Mouse (Mus musculus) hindbrain, embryonic 14.5 days (tissue): ENCODE results near the gene Clpx. TPM values are rescaled to one million over a fixed set of nuclear protein-coding genes. Genes with fewer than 3 reads are reported as not detected.
"Not testable (repeated sequence)": the region's sequence is repeated elsewhere in the genome, so short reads cannot be mapped to it uniquely, and the experiment has no call there.

ENCODE experiments used
- ATAC-seq: fragments of 200-750 bp; cut with Nextera tagmentation; 2 replicates; pipeline ENCODE4 v1.8.0; 2017; ENCODE audit warnings: moderate number of reproducible peaks, mild to moderate bottlenecking, moderate TSS enrichment, moderate library complexity; ENCODE audit not compliant: low FRiP score
- DNase-seq: peaks from one replicate; pipeline ENCODE4 v3.0.0-alpha.2; 2015; ENCODE audit warnings: low spot score
- H3K27ac ChIP-seq: fragments of 300-500 bp; sonication (generic); 2 replicates; pipeline ENCODE4 v1.5.1; 2014; ENCODE audit warnings: mild to moderate bottlenecking, moderate library complexity
- H3K27me3 ChIP-seq: fragments of 300-500 bp; sonication (generic); 2 replicates; pipeline ENCODE4 v1.6.1; 2014; ENCODE audit warnings: mild to moderate bottlenecking, low read length, mixed read lengths; ENCODE audit not compliant: control insufficient read depth, insufficient read depth
- H3K36me3 ChIP-seq: fragments of 300-500 bp; sonication (generic); replicated peaks from 2 replicates; pipeline ENCODE4 v1.6.1; 2014; ENCODE audit not compliant: control insufficient read depth, insufficient read depth
- H3K4me1 ChIP-seq: fragments of 300-500 bp; sonication (generic); replicated peaks from 2 replicates; pipeline ENCODE4 v1.6.1; 2014; ENCODE audit warnings: antibody characterized with exemption, low read length, mixed read lengths; ENCODE audit not compliant: control insufficient read depth, insufficient read depth
- H3K4me2 ChIP-seq: fragments of 300-500 bp; sonication (generic); replicated peaks from 2 replicates; pipeline ENCODE4 v1.6.1; 2014; ENCODE audit warnings: mild to moderate bottlenecking, moderate library complexity
- H3K4me3 ChIP-seq: fragments of 300-500 bp; sonication (generic); replicated peaks from 2 replicates; pipeline ENCODE4 v1.5.1; 2014; ENCODE audit warnings: mild to moderate bottlenecking, low read length
- H3K9ac ChIP-seq: fragments of 300-500 bp; sonication (generic); 2 replicates; pipeline ENCODE4 v1.6.1; 2014
- H3K9me3 ChIP-seq: fragments of 300-500 bp; sonication (generic); 2 replicates; pipeline ENCODE4 v1.6.1; 2016; ENCODE audit warnings: low read length; ENCODE audit not compliant: control insufficient read depth
- WGBS: fragments of 180-500 bp; shearing (Covaris S2); extraction: QIAGEN DNeasy Blood & Tissue Kit; methylation state at CpG from one replicate; pipeline ENCODE4 v1.1.7; 2014; 5-methylcytosine and 5-hydroxymethylcytosine counted together
- polyA plus RNA-seq: library from polyadenylated mRNA; unstranded; fragments of >200 nt; fragmentation: Nextera tagmentation; extraction: Ambion mirVana; gene quantifications from 2 replicates; pipeline ENCODE4 v1.2.1, GENCODE M21; 2014

Gene Clpx
- polyA plus RNA-seq, 1 experiment from 2014 or later: 43.7 TPM

- Histone ChIP-seq H3K27ac (no peak overlapping the region), H3K4me2 (no peak overlapping the region), H3K9ac (no peak overlapping the region), H3K4me3 (no peak overlapping the region), H3K27me3 (no peaks in the 10 kb centered on the region), H3K36me3 (no peaks in the 10 kb centered on the region), H3K9me3 (no peaks in the 10 kb centered on the region), H3K4me1 (no peaks in the 10 kb centered on the region)
- DNase-seq (no peak), ATAC-seq (no peak)
- WGBS: 94% methylated on average over 3 of the region's 3 CpGs
Observed at GRCm38 (mm10) chr9:65262641-65263120, 31.4 kb upstream of the Clpx start.

- H3K27me3 ChIP-seq: no peaks in the 10 kb centered on the region
- no peaks in the 10 kb centered on the region for H3K9me3 ChIP-seq
- no peak within 1 kb of the TSS for H3K9ac ChIP-seq
- H3K36me3 ChIP-seq: no peaks in the 10 kb centered on the region
- DNase-seq (no peak), ATAC-seq (no peak)
- WGBS: 54% methylated on average over 5 of the region's 5 CpGs
- no peak within 1 kb of the TSS for H3K4me3 ChIP-seq
- peaks cover 11% of the 10 kb centered on the region; the same call in 1 of the 2 replicates for H3K4me1 ChIP-seq
- no peak within 1 kb of the TSS for H3K27ac ChIP-seq
- no peak within 1 kb of the TSS for H3K4me2 ChIP-seq
Observed at GRCm38 (mm10) chr9:65264959-65265358, 29.1 kb upstream of the Clpx start, which contains the start of gene Cilp. TSS of gene Cilp (plus strand) at chr9:65265180.

GRCm38 (mm10) chr9:65267742-65268515 is 26.1 kb upstream of the Clpx start:
- Histone ChIP-seq H3K9ac (peak overlapping the region; percentile 25; the same call in 1 of the 2 replicates), H3K9me3 (no peaks in the 10 kb centered on the region), H3K4me3 (no peak overlapping the region), H3K27me3 (no peaks in the 10 kb centered on the region), H3K36me3 (no peaks in the 10 kb centered on the region), H3K4me2 (no peak overlapping the region), H3K4me1 (peaks cover 11% of the 10 kb centered on the region; the same call in 1 of the 2 replicates), H3K27ac (peak overlapping the region; percentile 84)
- WGBS: 21% methylated on average over 7 of the region's 7 CpGs
- DNase-seq: peak; percentile 84
- ATAC-seq: peak; percentile 87

- Histone ChIP-seq H3K4me2 (no peak overlapping the region), H3K36me3 (no peaks in the 10 kb centered on the region), H3K4me3 (no peak overlapping the region), H3K9me3 (no peaks in the 10 kb centered on the region), H3K27me3 (no peaks in the 10 kb centered on the region), H3K9ac (no peak overlapping the region), H3K27ac (no peak overlapping the region), H3K4me1 (peaks cover 6% of the 10 kb centered on the region; the same call in 1 of the 2 replicates)
- DNase-seq (no peak), ATAC-seq (no peak)
- WGBS: 91% methylated on average over 13 of the region's 13 CpGs
Observed at GRCm38 (mm10) chr9:65273048-65273809, 20.8 kb upstream of the Clpx start.

- Histone ChIP-seq H3K27ac (no peak overlapping the region), H3K4me2 (no peak overlapping the region), H3K4me1 (no peaks in the 10 kb centered on the region), H3K9me3 (no peaks in the 10 kb centered on the region), H3K9ac (no peak overlapping the region), H3K27me3 (no peaks in the 10 kb centered on the region), H3K36me3 (no peaks in the 10 kb centered on the region), H3K4me3 (no peak overlapping the region)
- ATAC-seq (no peak), DNase-seq (no peak)
- 88% methylated on average over 4 of the region's 4 CpGs for WGBS
Observed at GRCm38 (mm10) chr9:65273873-65274272, 20.2 kb upstream of the Clpx start.

- not testable (repeated sequence) for H3K36me3 ChIP-seq, H3K27me3 ChIP-seq, DNase-seq, ATAC-seq, H3K9ac ChIP-seq, H3K4me1 ChIP-seq, H3K27ac ChIP-seq, H3K4me2 ChIP-seq, H3K9me3 ChIP-seq, H3K4me3 ChIP-seq
- 70% methylated on average over 3 of the region's 3 CpGs for WGBS
Observed at GRCm38 (mm10) chr9:65274851-65275250, 19.2 kb upstream of the Clpx start.

GRCm38 (mm10) chr9:65275810-65276530 is 18.1 kb upstream of the Clpx start:
- Histone ChIP-seq H3K4me1 (no peaks in the 10 kb centered on the region), H3K4me3 (no peak overlapping the region), H3K4me2 (no peak overlapping the region), H3K27me3 (no peaks in the 10 kb centered on the region), H3K9me3 (no peaks in the 10 kb centered on the region), H3K36me3 (no peaks in the 10 kb centered on the region), H3K9ac (no peak overlapping the region), H3K27ac (no peak overlapping the region)
- WGBS: 90% methylated on average over 4 of the region's 4 CpGs
- no peak for DNase-seq
- ATAC-seq: no peak

GRCm38 (mm10) chr9:65281536-65282151 is 12.4 kb upstream of the Clpx start:
- H3K27ac ChIP-seq: peak overlapping the region; percentile 5; the same call in 1 of the 2 replicates
- no peaks in the 10 kb centered on the region for H3K36me3 ChIP-seq
- DNase-seq (no peak), ATAC-seq (no peak)
- H3K9me3 ChIP-seq: no peaks in the 10 kb centered on the region
- no peak overlapping the region for H3K9ac ChIP-seq
- H3K4me1 ChIP-seq: no peaks in the 10 kb centered on the region
- no peaks in the 10 kb centered on the region for H3K27me3 ChIP-seq
- no peak overlapping the region for H3K4me2 ChIP-seq
- no peak overlapping the region for H3K4me3 ChIP-seq
- 71% methylated on average over 5 of the region's 5 CpGs for WGBS
